Mouse (Mus musculus) heart, embryonic 14.5 days (tissue): ENCODE results near the gene Stx2. TPM values are rescaled to one million over a fixed set of nuclear protein-coding genes. Genes with fewer than 3 reads are reported as not detected.

Experiments used
- ATAC-seq: fragments of 200-750 bp; cut with Nextera tagmentation; 2 replicates; pipeline ENCODE4 v1.8.0; 2017; ENCODE audit warnings: low read depth, moderate TSS enrichment; ENCODE audit not compliant: insufficient number of reproducible peaks, insufficient read depth, low FRiP score
- H3K27ac ChIP-seq, 2 experiments: fragments of 200-500 bp in 1 of 2; fragments of 300-500 bp in 1 of 2; sonication (generic) in 1 of 2; replicated peaks in 1 of 2; 2 replicates each; pipeline ENCODE4 v1.5.1; 2012 to 2014; ENCODE audit warnings: low read depth in 2 of 2, low read length in 2 of 2, control low read depth in 1 of 2, mild to moderate bottlenecking in 1 of 2, mixed read lengths in 1 of 2; ENCODE audit not compliant: control insufficient read depth in 1 of 2, insufficient read depth in 1 of 2
- H3K27me3 ChIP-seq: fragments of 300-500 bp; sonication (generic); 2 replicates; pipeline ENCODE4 v1.6.1; 2014; ENCODE audit warnings: mild to moderate bottlenecking, low read length, control low read depth; ENCODE audit not compliant: control insufficient read depth, insufficient read depth
- H3K36me3 ChIP-seq: fragments of 300-500 bp; sonication (generic); 2 replicates; pipeline ENCODE4 v1.6.1; 2014; ENCODE audit warnings: mild to moderate bottlenecking, control low read depth, low read length, mixed read lengths; ENCODE audit not compliant: control insufficient read depth, insufficient read depth
- H3K4me1 ChIP-seq, 2 experiments: fragments of 200-500 bp in 1 of 2; fragments of 300-500 bp in 1 of 2; sonication (generic) in 1 of 2; 2 replicates each; pipeline ENCODE4 v1.6.1; 2012 to 2014; ENCODE audit warnings: low read length in 2 of 2, control low read depth in 1 of 2, mixed read lengths in 1 of 2; ENCODE audit not compliant: control insufficient read depth in 2 of 2, insufficient read depth in 2 of 2
- H3K4me2 ChIP-seq: fragments of 300-500 bp; sonication (generic); 2 replicates; pipeline ENCODE4 v1.6.1; 2014; ENCODE audit warnings: mild to moderate bottlenecking, low read length
- H3K4me3 ChIP-seq, 2 experiments: fragments of 200-500 bp in 1 of 2; fragments of 300-500 bp in 1 of 2; sonication (generic) in 1 of 2; 2 replicates each; pipeline ENCODE4 v1.5.1; 2012 to 2014; ENCODE audit warnings: low read length in 2 of 2, mild to moderate bottlenecking in 2 of 2, control low read depth in 1 of 2, low read depth in 1 of 2, moderate library complexity in 1 of 2; ENCODE audit not compliant: control insufficient read depth in 1 of 2, insufficient read depth in 1 of 2
- H3K9ac ChIP-seq: fragments of 300-500 bp; sonication (generic); 2 replicates; pipeline ENCODE4 v1.6.1; 2014; ENCODE audit warnings: mild to moderate bottlenecking, low read length
- H3K9me3 ChIP-seq: fragments of 300-500 bp; sonication (generic); 2 replicates; pipeline ENCODE4 v1.6.1; 2016; ENCODE audit warnings: low read length, control low read depth; ENCODE audit not compliant: control insufficient read depth
- WGBS: fragments of 180-500 bp; shearing (Covaris S2); extraction: QIAGEN DNeasy Blood & Tissue Kit; methylation state at CpG from one replicate; pipeline ENCODE4 v1.1.7; 2014; 5-methylcytosine and 5-hydroxymethylcytosine counted together
- polyA plus RNA-seq: library from polyadenylated mRNA; unstranded; fragments of >200 nt; fragmentation: Nextera tagmentation; extraction: Ambion mirVana; gene quantifications from 2 replicates; pipeline ENCODE4 v1.2.1, GENCODE M21; 2014

Gene Stx2
- polyA plus RNA-seq, 1 experiment from 2014 or later = 21.3 TPM

DNA sequence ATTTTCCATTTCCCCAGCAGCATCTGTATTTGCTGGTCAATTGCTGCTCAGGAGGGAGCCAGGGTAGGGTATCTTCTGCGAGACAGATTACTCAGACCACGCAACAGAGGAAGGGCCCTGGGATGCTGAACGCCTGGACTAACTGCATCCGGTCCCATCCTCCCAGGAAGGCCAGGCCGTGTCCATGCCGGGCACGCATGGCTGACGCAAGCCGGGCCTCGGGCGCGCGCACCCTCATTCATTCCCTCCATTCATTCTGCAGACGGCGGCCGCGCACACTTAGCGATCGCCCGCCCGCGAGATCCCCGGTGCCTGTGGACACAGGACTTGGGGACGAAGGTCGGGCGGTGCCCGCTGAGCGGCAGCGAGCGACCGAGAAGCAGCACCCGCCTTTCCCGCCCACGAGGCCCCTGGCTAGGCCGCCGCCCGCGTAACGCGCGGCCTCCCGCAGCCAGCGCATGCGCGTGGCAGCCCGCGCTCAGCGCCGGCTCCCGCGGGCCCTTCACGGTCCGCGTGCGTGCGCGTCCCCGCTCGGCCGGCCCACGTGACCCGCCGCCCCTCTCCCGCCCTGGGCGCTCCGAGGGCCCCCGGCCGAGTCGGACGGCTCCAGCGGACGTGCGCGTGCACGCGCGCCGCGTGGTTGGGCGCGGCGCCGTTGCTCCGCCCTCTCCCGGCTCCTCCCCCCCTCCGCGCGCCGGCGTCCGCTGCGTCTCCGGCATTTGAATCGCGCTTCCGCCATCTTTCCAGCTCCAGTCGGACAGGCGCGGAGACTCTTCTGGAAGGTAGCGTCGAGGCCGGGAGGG is 11.3 kb upstream of the Stx2 start, which contains the start of gene Ran:
Gene Ran (plus strand): TSS at position 573 of the 803 bp plus-strand sequence.
- Histone ChIP-seq H3K27me3 (no peaks in the 10 kb centered on the region), H3K4me1 (peaks cover 2 to 11% of the 10 kb centered on the region in 2 experiments; a peak in 2 of 4 replicates), H3K27ac (peak within 1 kb of the TSS; percentile 95 to 98), H3K36me3 (peaks cover 34% of the 10 kb centered on the region), H3K4me3 (peak within 1 kb of the TSS; percentile 86 to 92), H3K9ac (peak within 1 kb of the TSS; percentile 93), H3K9me3 (no peaks in the 10 kb centered on the region), H3K4me2 (peak within 1 kb of the TSS; percentile 83)
- WGBS = under 1% methylated on average over 88 of the region's 102 CpGs
- ATAC-seq = peak; percentile 93

DNA sequence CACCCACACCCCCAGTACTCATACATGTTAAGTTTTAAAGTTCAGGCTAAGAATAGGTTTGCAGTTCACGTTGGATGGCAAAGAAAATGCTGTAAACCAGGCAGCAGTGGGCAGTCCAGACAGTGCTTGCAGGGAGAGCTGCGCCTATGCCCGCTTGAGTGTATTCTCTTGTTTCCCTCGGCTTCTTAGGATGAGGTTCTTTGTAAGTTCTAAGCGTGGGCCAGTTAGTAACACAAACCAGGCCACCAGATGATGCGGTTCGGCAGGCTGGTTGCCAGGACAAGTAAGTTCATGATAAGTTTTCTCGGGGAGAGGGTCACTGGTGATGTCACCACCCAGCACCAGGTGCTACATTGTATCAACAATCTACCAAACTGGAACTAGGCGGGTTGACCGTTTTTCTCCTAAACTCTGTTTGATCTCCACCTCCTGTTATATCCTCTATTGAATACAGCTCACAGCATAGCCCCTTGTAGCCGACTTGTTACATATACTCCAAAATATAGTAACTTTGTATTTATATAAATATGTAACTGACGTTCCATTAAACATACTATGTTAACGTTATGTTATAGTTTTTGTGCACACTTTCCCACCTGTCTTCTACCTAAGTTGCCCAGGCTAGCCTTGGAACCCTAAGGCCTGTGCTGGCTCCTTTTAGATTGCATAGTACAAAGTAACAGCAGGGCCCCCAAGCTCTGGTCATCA is 10.6 kb upstream of the Stx2 start:
- Histone ChIP-seq H3K4me3 (peak overlapping the region; percentile 71 to 92), H3K27me3 (no peaks in the 10 kb centered on the region), H3K4me1 (peaks cover 2 to 11% of the 10 kb centered on the region in 2 experiments; a peak in 2 of 4 replicates), H3K36me3 (peaks cover 26% of the 10 kb centered on the region), H3K27ac (peak overlapping the region; percentile 95 to 98), H3K9me3 (no peaks in the 10 kb centered on the region), H3K4me2 (peak overlapping the region; percentile 64), H3K9ac (peak overlapping the region; percentile 76)
- ATAC-seq = no peak
- 76% methylated on average over 13 of the region's 13 CpGs for WGBS

DNA sequence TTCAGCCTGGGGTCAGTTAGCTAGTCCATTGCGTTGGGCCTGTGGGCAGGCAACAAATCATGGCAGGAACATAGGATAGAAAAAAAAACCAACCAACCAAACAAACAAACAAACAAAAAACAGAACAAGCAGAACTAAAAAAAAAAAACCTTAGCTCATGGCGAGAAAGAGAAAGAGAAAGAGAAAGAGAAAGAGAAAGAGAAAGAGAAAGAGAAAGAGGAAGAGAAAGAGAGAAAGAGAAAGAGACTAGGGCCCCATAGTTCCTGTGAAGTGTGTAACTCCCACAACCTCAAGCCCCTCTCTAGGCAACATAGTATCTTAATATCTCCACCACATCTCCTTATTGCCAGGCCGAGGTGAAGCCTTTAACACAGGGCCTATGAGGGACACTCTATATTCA is 8.0 kb upstream of the Stx2 start:
- no peak overlapping the region for H3K4me3 ChIP-seq
- H3K27me3 ChIP-seq = no peaks in the 10 kb centered on the region
- 87% methylated on average over 3 of the region's 3 CpGs for WGBS
- H3K4me1 ChIP-seq = peaks cover 2 to 7% of the 10 kb centered on the region in 2 experiments; a peak in 1 of 4 replicates
- no peaks in the 10 kb centered on the region for H3K9me3 ChIP-seq
- H3K36me3 ChIP-seq = peaks cover 3% of the 10 kb centered on the region; the same call in 1 of the 2 replicates
- no peak for ATAC-seq
- no peak overlapping the region for H3K27ac ChIP-seq
- H3K4me2 ChIP-seq = no peak overlapping the region
- H3K9ac ChIP-seq = no peak overlapping the region

DNA sequence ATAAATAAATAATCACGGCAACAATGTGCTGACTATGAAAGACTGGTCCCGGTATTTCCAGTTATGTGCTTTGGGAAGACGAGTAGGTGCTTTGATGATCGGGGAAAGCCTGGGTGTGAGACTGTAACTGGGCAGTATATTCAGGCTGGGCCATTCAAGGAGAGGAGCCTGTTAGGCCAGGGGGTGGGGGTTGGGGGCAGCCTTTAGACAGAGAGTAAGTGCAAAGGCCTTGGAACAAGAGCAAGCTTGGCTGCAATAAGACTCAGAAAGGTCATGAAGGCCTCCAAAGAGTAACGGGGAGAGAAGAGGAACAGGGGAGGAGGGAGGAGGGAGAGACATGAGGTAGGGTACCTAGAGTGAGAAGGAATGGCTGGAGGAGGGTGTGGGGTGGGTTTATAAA is 7.2 kb upstream of the Stx2 start:
- Histone ChIP-seq H3K4me1 (0 out of 4 replicates have a peak, but pooled peaks cover 2 to 4% of the 10 kb centered on the region in 2 experiments), H3K36me3 (no peaks in the 10 kb centered on the region), H3K27me3 (no peaks in the 10 kb centered on the region), H3K4me2 (no peak overlapping the region), H3K9ac (no peak overlapping the region), H3K27ac (no peak overlapping the region), H3K9me3 (no peaks in the 10 kb centered on the region), H3K4me3 (no peak overlapping the region)
- no peak for ATAC-seq
- WGBS = 81% methylated on average over 5 of the region's 5 CpGs

DNA sequence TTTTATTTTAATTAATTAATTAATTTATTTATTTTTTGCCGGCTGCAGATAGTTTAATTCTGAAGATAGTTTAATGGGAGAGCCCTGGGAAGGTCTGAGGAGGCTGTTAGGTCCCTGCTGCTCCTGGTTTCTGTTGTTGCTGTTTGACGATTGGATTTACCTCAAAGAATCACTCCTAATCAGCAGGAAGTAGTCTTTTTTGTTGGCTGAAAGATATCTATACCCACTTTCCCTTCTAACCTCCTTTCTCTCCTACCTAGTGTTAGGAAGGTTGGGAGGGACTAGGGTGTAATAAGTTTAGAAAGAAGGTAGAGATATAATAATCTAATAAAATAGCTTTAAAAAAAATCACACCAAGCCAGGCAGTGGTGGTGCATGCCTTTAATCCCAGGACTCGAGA is 6.6 kb upstream of the Stx2 start:
- H3K27ac ChIP-seq = no peak overlapping the region
- H3K9ac ChIP-seq = no peak overlapping the region
- H3K4me1 ChIP-seq = 0 out of 4 replicates have a peak, but pooled peaks cover 2 to 4% of the 10 kb centered on the region in 2 experiments
- no peak overlapping the region for H3K4me3 ChIP-seq
- H3K9me3 ChIP-seq = no peaks in the 10 kb centered on the region
- no peaks in the 10 kb centered on the region for H3K27me3 ChIP-seq
- ATAC-seq = no peak
- H3K36me3 ChIP-seq = no peaks in the 10 kb centered on the region
- H3K4me2 ChIP-seq = no peak overlapping the region
- 64% methylated on average over 3 of the region's 3 CpGs for WGBS

DNA sequence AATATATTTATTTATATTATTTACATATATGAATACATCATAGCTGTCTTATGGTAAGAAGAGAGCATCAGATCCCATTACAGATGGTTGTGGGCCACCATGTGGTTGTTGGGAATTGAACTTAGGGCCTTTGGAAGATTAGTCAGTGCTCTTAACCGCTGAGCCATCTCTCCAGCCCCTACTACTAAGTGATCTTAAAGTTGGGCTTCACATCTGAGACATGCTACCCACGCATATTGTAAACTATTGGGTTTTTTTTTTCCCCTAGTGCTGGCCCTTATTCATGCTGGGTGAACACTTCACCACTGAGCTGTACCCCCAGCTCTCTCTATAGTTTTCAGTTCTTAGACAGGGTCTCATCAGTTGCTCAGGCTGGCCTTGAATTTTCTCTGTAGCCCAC is 2.6 kb upstream of the Stx2 start:
- Histone ChIP-seq H3K4me2 (no peak overlapping the region), H3K9ac (no peak overlapping the region), H3K9me3 (no peaks in the 10 kb centered on the region), H3K27ac (no peak overlapping the region), H3K4me1 (peaks cover 3 to 9% of the 10 kb centered on the region in 2 experiments; a peak in 3 of 4 replicates), H3K4me3 (no peak overlapping the region), H3K27me3 (no peaks in the 10 kb centered on the region), H3K36me3 (no peaks in the 10 kb centered on the region)
- ATAC-seq = no peak
- WGBS = 82% methylated on average over 2 of the region's 2 CpGs

DNA sequence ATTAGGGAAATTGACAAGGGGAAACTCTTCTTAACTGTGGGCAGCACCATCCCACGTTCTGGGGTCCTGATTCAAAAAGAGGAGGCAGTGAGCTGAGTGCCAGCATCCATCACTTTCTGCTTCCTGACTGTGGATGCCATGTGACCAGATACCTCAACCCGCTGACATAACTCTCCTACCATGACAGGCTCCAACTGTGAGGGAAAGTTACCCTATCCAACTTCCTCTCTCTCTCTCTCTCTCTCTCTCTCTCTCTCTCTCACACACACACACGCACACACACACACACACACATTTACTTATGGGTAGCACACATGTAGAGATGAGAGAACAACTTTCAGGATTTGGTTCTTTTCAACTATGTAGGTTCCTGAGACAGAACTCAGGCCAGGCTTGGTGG is 1.2 kb upstream of the Stx2 start:
- no peak overlapping the region for H3K4me2 ChIP-seq
- no peak overlapping the region for H3K9ac ChIP-seq
- 83% methylated on average over 3 of the region's 3 CpGs for WGBS

More for the DNA sequence above, 1.2 kb upstream of the Stx2 start:
- H3K27ac ChIP-seq = no peak overlapping the region
- no peak for ATAC-seq
- H3K4me3 ChIP-seq = no peak overlapping the region
- no peaks in the 10 kb centered on the region for H3K27me3 ChIP-seq
- H3K4me1 ChIP-seq = peaks cover 3 to 9% of the 10 kb centered on the region in 2 experiments; a peak in 3 of 4 replicates
- H3K9me3 ChIP-seq = no peaks in the 10 kb centered on the region
- H3K36me3 ChIP-seq = peaks cover 6% of the 10 kb centered on the region; the same call in 1 of the 2 replicates
